Comparison of ENCODE assay signal across 19 mouse cellular contexts in the genomic region with DNA sequence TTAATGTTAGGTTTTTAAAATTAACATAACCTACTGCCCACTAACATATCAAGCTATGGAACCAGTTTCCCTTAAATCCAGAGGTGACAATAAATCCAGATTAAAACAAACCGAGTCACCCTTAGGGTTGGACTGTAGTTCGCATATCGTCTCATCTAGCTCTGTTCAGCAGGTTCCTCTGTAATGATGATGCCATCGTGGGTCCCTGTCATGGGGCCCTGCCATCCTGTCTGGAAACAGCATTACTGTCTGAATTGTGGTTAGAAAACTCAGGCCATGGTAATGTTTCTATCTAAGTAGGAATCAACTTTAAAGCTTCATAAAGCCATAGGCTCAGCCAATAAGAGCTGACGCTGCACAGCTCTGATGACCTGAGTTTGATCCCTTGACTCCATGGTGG.
"Had no signal": no experiment of that assay in that cellular context is flagged by ENCODE, and none has a peak within 500 bp of the region (broad histone marks: within the 10 kb centered on the region; RNA-seq: fewer than 3 reads in every experiment).

No protein-coding gene starts in this region.

- H3K27ac ChIP-seq: midbrain, embryonic 10.5 days; midbrain, embryonic 12.5 days; neural tube, embryonic 13.5 days; neural tube, embryonic 15.5 days had no signal

- DNase-seq: lung, adult 18-20 months; lung, embryonic 14.5 days; lung, postnatal 10 days; lung, postnatal 4 days; midbrain, embryonic 14.5 days; retina, postnatal 1 day; right cerebral cortex, adult 18-20 months; right cerebral cortex, postnatal 25 days; right cerebral cortex, postnatal 4 days; spleen, adult 18-20 months; thymus, adult 18-20 months; thymus, postnatal 14 days; thymus, postnatal 36 days had no signal

- H3K4me3 ChIP-seq: midbrain, embryonic 10.5 days; midbrain, embryonic 12.5 days; myocyte; neural tube, embryonic 13.5 days; neural tube, embryonic 15.5 days had no signal

- ATAC-seq: midbrain, embryonic 16.5 days had no signal
